Mouse (Mus musculus): Measurements from ENCODE around the gene Sap30bp. TPM values are rescaled to one million over a fixed set of nuclear protein-coding genes. Genes with fewer than 3 reads are reported as not detected.

The Sap30bp gene
- total RNA-seq, 2 experiments from 2014 or later = 25.1 to 25.7 TPM

GRCm38 (mm10) chr11:115955195-115955858, 22.2 kb downstream of the Sap30bp start:
- no peak for DNase-seq (ENCODE audit: low spot score in 2 of 2)

GRCm38 (mm10) chr11:115956453-115956852, 23.4 kb downstream of the Sap30bp start:
- DNase-seq (ENCODE audit: low spot score in 2 of 2) = no peak

GRCm38 (mm10) chr11:115957971-115958370, 24.9 kb downstream of the Sap30bp start:
- no peak for DNase-seq (ENCODE audit: low spot score in 2 of 2)

- no peak for DNase-seq (ENCODE audit: low spot score in 2 of 2)
These were observed 25.9 kb downstream of the Sap30bp start for GRCm38 (mm10) chr11:115959018-115959417.

GRCm38 (mm10) chr11:115962651-115963412, 29.8 kb downstream of the Sap30bp start:
- no peak for DNase-seq (ENCODE audit: low spot score in 2 of 2)

GRCm38 (mm10) chr11:115964977-115965604, 32.0 kb downstream of the Sap30bp start:
- DNase-seq (ENCODE audit: low spot score in 2 of 2) = no peak

- DNase-seq (ENCODE audit: low spot score in 2 of 2) = no peak
These were observed 35.8 kb downstream of the Sap30bp start for GRCm38 (mm10) chr11:115968731-115969405.

GRCm38 (mm10) chr11:115970006-115970673, 37.1 kb downstream of the Sap30bp start:
- DNase-seq (ENCODE audit: low spot score in 2 of 2) = no peak

GRCm38 (mm10) chr11:115971016-115971415, 37.9 kb downstream of the Sap30bp start:
- DNase-seq (ENCODE audit: low spot score in 2 of 2) = no peak

- DNase-seq (ENCODE audit: low spot score in 2 of 2) = no peak
These were observed 41.4 kb downstream of the Sap30bp start, which contains the start of gene Itgb4 for GRCm38 (mm10) chr11:115974309-115975082. Gene Itgb4, plus strand, starts transcription at chr11:115974709.

GRCm38 (mm10) chr11:115975083-115975420, 42.0 kb downstream of the Sap30bp start:
- no peak for DNase-seq (ENCODE audit: low spot score in 2 of 2)

GRCm38 (mm10) chr11:115975544-115975943, 42.5 kb downstream of the Sap30bp start:
- no peak for DNase-seq (ENCODE audit: low spot score in 2 of 2)

GRCm38 (mm10) chr11:115982472-115982871, 49.4 kb downstream of the Sap30bp start:
- DNase-seq (ENCODE audit: low spot score in 2 of 2) = no peak

GRCm38 (mm10) chr11:115983291-115983690, 50.2 kb downstream of the Sap30bp start:
- no peak for DNase-seq (ENCODE audit: low spot score in 2 of 2)

GRCm38 (mm10) chr11:115989686-115990085, 56.6 kb downstream of the Sap30bp start:
- no peak for DNase-seq (ENCODE audit: low spot score in 2 of 2)

GRCm38 (mm10) chr11:115992098-115992497, 59.0 kb downstream of the Sap30bp start:
- no peak for DNase-seq (ENCODE audit: low spot score in 2 of 2)

GRCm38 (mm10) chr11:115995256-115995655, 62.2 kb downstream of the Sap30bp start:
- DNase-seq (ENCODE audit: low spot score in 2 of 2) = no peak

GRCm38 (mm10) chr11:115997047-115997446, 64.0 kb downstream of the Sap30bp start:
- no peak for DNase-seq (ENCODE audit: low spot score in 2 of 2)

- DNase-seq (ENCODE audit: low spot score in 2 of 2) = no peak
These were observed 64.6 kb downstream of the Sap30bp start for GRCm38 (mm10) chr11:115997662-115998061.

GRCm38 (mm10) chr11:115999027-115999426, 65.9 kb downstream of the Sap30bp start:
- DNase-seq (ENCODE audit: low spot score in 2 of 2) = no peak
